ENCODE assay signal across 11 mouse cellular contexts in genomic region chr15:84729685-84730084, GRCm38 (mm10). TPM values are rescaled to one million over a fixed set of nuclear protein-coding genes. Genes with fewer than 3 reads are reported as not detected.
DNase-seq lines count a peak whose midpoint lies in the region.
"Had no signal": no experiment of that assay in that cellular context is flagged by ENCODE, and none has a peak within 500 bp of the region (broad histone marks: within the 10 kb centered on the region; RNA-seq: fewer than 3 reads in every experiment).

No protein-coding gene starts in this region.

- DNase-seq in gastrocnemius, postnatal 10 days = peak; percentile 30
- no peak for DNase-seq in gastrocnemius, postnatal 4 days (ENCODE audit: low spot score in 2 of 2)
- peak; percentile 29 for DNase-seq in ovary, postnatal 36 days (ENCODE audit: low spot score)
- no peak for DNase-seq in ovary, adult 18-20 months (ENCODE audit: low spot score)
- peak; percentile 19 to 48 for DNase-seq in cerebellum, postnatal 25 days
- peak; percentile 53 for DNase-seq in right cerebral cortex, postnatal 4 days
- no peak for DNase-seq in embryonic facial prominence, embryonic 10.5 days (ENCODE audit: low spot score)
- no peak for DNase-seq in lung, postnatal 25 days (ENCODE audit: low spot score)

- 82% methylated on average over 6 of the region's 6 CpGs for WGBS in embryonic facial prominence, embryonic 10.5 days

- H3K27ac ChIP-seq in embryonic facial prominence, embryonic 10.5 days (replicated peaks) = no peak overlapping the region
- H3K27ac ChIP-seq: left cerebral cortex, adult 2 months; midbrain, embryonic 15.5 days; stomach, embryonic 15.5 days had no signal

- H3K9me3 ChIP-seq in embryonic facial prominence, embryonic 10.5 days = no peaks in the 10 kb centered on the region
- H3K9me3 ChIP-seq: midbrain, embryonic 15.5 days; stomach, embryonic 15.5 days had no signal

- no peak overlapping the region for H3K4me3 ChIP-seq in embryonic facial prominence, embryonic 10.5 days
- H3K4me3 ChIP-seq: left cerebral cortex, adult 2 months; midbrain, embryonic 15.5 days; stomach, embryonic 15.5 days had no signal

- peaks cover 16% of the 10 kb centered on the region for H3K4me1 ChIP-seq in embryonic facial prominence, embryonic 10.5 days
- H3K4me1 ChIP-seq: midbrain, embryonic 15.5 days had no signal

- H3K27me3 ChIP-seq in embryonic facial prominence, embryonic 10.5 days (replicated peaks; ENCODE audit: low read depth, poor library complexity, severe bottlenecking) = no peaks in the 10 kb centered on the region
- H3K27me3 ChIP-seq: midbrain, embryonic 15.5 days; stomach, embryonic 15.5 days had no signal

- H3K36me3 ChIP-seq in embryonic facial prominence, embryonic 10.5 days (replicated peaks) = no peaks in the 10 kb centered on the region
- H3K36me3 ChIP-seq: midbrain, embryonic 15.5 days; stomach, embryonic 15.5 days had no signal

RNA-seq across cellular contexts. Expression of gene Arhgap8, which starts 9.8 kb away (rescaled TPM):
- not detected for total RNA-seq in gastrocnemius, postnatal 10 days (2021)
- total RNA-seq in gastrocnemius, postnatal 4 days (2021) = under 1 TPM; 0.39 to 0.47 TPM
- polyA plus RNA-seq in embryonic facial prominence, embryonic 10.5 days (2016; fragmentation: Nextera tagmentation; extraction: Ambion mirVana) = 5.9 and 6.6 TPM in 2 replicates
- total RNA-seq: left cerebral cortex, adult 2 months had no signal

Comparison
In these comparisons a context has a peak if more than half of its experiments do, and no peak if none do; other contexts are left out.
1. DNase-seq: peak in gastrocnemius, postnatal 10 days (single experiment), ovary, postnatal 36 days (single experiment), cerebellum, postnatal 25 days (2 of 2) and right cerebral cortex, postnatal 4 days (single experiment); none in gastrocnemius, postnatal 4 days (0 of 2), ovary, adult 18-20 months (single experiment), embryonic facial prominence, embryonic 10.5 days (single experiment) and lung, postnatal 25 days (single experiment).